Comparison of ENCODE assay signal across 1 mouse cellular context in genomic region chr16:23113903-23114302, GRCm38 (mm10).
TF ChIP-seq lines count a peak whose summit lies in the region.

No protein-coding gene starts in this region.

TF ChIP-seq in myocyte, 11 proteins besides CTCF, POLR2A, EP300 and RAD21:
- no peak for TF ChIP-seq MYOD1 (IDR thresholded peaks at IDR 0.05; ENCODE audit: control insufficient read depth in 1 of 3, insufficient read length in 2 of 3, low read depth in 2 of 3)
- TF ChIP-seq SRF (IDR thresholded peaks at IDR 0.05; ENCODE audit: control insufficient read depth, insufficient read length, low read depth): no peak
- peak; percentile 24 for TF ChIP-seq POLR2AphosphoS2 (IDR thresholded peaks at IDR 0.05; ENCODE audit: insufficient read length, low read depth)
- TF ChIP-seq MAX (IDR thresholded peaks at IDR 0.05; ENCODE audit: low read depth): no peak
- no peak for TF ChIP-seq TCF12 (IDR thresholded peaks at IDR 0.05; ENCODE audit: insufficient read depth, poor library complexity, severe bottlenecking)
- no peak for TF ChIP-seq TCF3 (IDR thresholded peaks at IDR 0.05; ENCODE audit: insufficient read length, low read depth)
- no peak for TF ChIP-seq MYOG (IDR thresholded peaks at IDR 0.05; ENCODE audit: control insufficient read depth in 1 of 3, insufficient read depth in 1 of 3, insufficient read length in 2 of 3, low read depth in 2 of 3)
- TF ChIP-seq REST (IDR thresholded peaks at IDR 0.05; ENCODE audit: insufficient read depth, insufficient read length): no peak
